Mouse (Mus musculus) megakaryocyte, embryonic 14.5 days (primary cell): Measurements from ENCODE around the gene Pik3cd. TPM values are rescaled to one million over a fixed set of nuclear protein-coding genes. Genes with fewer than 3 reads are reported as not detected.

Experiments used
- H3K27me3 ChIP-seq: replicated peaks from 2 replicates; pipeline ENCODE3; 2012; ENCODE audit warnings: inconsistent platforms
- H3K36me3 ChIP-seq: replicated peaks from 2 replicates; pipeline ENCODE3; 2012; ENCODE audit warnings: low read length, inconsistent platforms, mixed read lengths
- H3K4me1 ChIP-seq: 2 replicates; pipeline ENCODE4 v1.6.1; 2012; ENCODE audit warnings: inconsistent platforms
- H3K4me3 ChIP-seq: replicated peaks from 2 replicates; pipeline ENCODE3; 2012; ENCODE audit warnings: moderate library complexity, mild to moderate bottlenecking, inconsistent platforms
- H3K9me3 ChIP-seq: 2 replicates; pipeline ENCODE4 v1.6.1; 2012; ENCODE audit warnings: inconsistent platforms
- FLI1 ChIP-seq: IDR thresholded peaks from 2 replicates; pipeline ENCODE4 v1.6.1; 2012; ENCODE audit warnings: low read length, inconsistent platforms, mixed read lengths
- GATA1 ChIP-seq: IDR thresholded peaks from 3 replicates; pipeline ENCODE4 v1.6.1; 2012; ENCODE audit warnings: mixed read lengths, low read length, inconsistent platforms, borderline replicate concordance
- polyA plus RNA-seq: library from polyadenylated mRNA; stranded (reverse); fragments of >175 nt; gene quantifications from 2 replicates; pipeline ENCODE4 v1.2.3, GENCODE M21; 2012; ENCODE audit warnings: low replicate concordance; ENCODE audit not compliant: insufficient read depth

Pik3cd gene
- polyA plus RNA-seq, 1 experiment = 40.4 TPM

DNA sequence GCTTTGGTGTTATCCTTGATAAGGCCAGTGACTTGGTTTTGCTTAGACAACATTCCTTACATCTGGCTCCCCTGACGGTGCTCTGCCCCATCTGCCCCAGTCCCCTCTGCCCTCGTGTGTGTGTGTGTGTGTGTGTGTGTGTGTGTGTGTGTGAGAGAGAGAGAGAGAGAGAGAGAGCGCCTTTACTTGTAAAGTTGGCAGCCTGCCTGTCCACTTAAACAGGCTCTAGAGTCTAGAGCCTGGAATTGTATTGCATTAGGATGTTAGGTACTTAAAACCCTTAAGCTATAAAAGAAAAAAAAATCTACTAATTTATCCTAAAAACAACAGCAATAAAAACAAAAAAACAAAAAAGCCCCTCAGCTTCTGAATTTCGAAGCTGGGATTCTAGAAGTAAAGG lies 100.9 kb downstream of the Pik3cd start:
- Histone ChIP-seq H3K4me3 (no peak overlapping the region), H3K4me1 (peaks cover 53% of the 10 kb centered on the region), H3K9me3 (no peaks in the 10 kb centered on the region), H3K36me3 (no peaks in the 10 kb centered on the region), H3K27me3 (peaks cover 10% of the 10 kb centered on the region)
- TF ChIP-seq GATA1 = no peak
- no peak for TF ChIP-seq FLI1

GRCm38 (mm10) chr4:149600130-149600529 lies 102.2 kb downstream of the Pik3cd start:
- H3K9me3 ChIP-seq = 0 out of 2 replicates have a peak, but pooled peaks cover 6% of the 10 kb centered on the region
- TF ChIP-seq FLI1 = no peak
- TF ChIP-seq GATA1 = no peak
- H3K4me3 ChIP-seq = peak overlapping the region; percentile 51
- peaks cover 40% of the 10 kb centered on the region for H3K4me1 ChIP-seq
- H3K27me3 ChIP-seq = peaks cover 10% of the 10 kb centered on the region
- H3K36me3 ChIP-seq = no peaks in the 10 kb centered on the region

DNA sequence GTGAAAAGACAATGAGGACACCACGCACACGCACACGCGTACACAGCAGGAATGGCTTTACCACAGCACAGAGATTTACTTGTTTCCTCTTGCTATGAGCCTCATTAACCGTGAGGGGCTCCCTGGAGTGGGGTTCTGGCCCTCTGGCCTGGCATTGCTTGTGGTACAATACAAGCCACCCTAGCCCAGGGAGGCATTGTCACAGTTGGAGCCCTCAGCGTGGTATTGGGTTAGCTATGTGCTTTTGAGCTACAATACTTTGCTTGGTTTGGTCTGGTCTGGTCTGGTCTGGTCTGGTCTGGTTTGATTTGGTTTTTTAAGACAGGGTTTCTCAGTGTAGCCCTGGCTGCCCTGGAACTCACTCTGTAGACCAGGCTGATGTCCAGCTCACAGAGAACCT lies 102.8 kb downstream of the Pik3cd start:
- H3K4me3 ChIP-seq = no peak overlapping the region
- 0 out of 2 replicates have a peak, but pooled peaks cover 6% of the 10 kb centered on the region for H3K9me3 ChIP-seq
- no peaks in the 10 kb centered on the region for H3K36me3 ChIP-seq
- peaks cover 13% of the 10 kb centered on the region for H3K27me3 ChIP-seq
- H3K4me1 ChIP-seq = peaks cover 40% of the 10 kb centered on the region
- no peak for TF ChIP-seq FLI1
- TF ChIP-seq GATA1 = no peak

Other genes starting within 250 kb of the Pik3cd start
- gene Rbp7, start 247.6 kb downstream of the Pik3cd start, polyA plus RNA-seq = not detected in 2 replicates
- gene Tmem274, start 225.2 kb downstream of the Pik3cd start, polyA plus RNA-seq = not detected in 2 replicates
- 2.9 TPM in 1 of 2 replicates, not detected in the other for gene Nmnat1, start 217.4 kb downstream of the Pik3cd start, polyA plus RNA-seq
- 8.1 TPM in 1 of 2 replicates, not detected in the other for gene Lzic, start 217.3 kb downstream of the Pik3cd start, polyA plus RNA-seq
- gene Ctnnbip1, start 184.3 kb downstream of the Pik3cd start, polyA plus RNA-seq = 1.0 and 14.5 TPM in 2 replicates
- 10.0 and 13.2 TPM in 2 replicates for gene Clstn1, start 116.1 kb downstream of the Pik3cd start, polyA plus RNA-seq
- gene Tmem201, start 35.5 kb upstream of the Pik3cd start, polyA plus RNA-seq = 21.7 and 25.3 TPM in 2 replicates
- gene Slc25a33, start 71.7 kb upstream of the Pik3cd start, polyA plus RNA-seq = 3.9 and 8.0 TPM in 2 replicates